Mouse (Mus musculus) adrenal gland, adult 8-10 months (tissue): Measurements from ENCODE around the gene Hist1h3h. TPM values are rescaled to one million over a fixed set of nuclear protein-coding genes. Genes with fewer than 3 reads are reported as not detected.
"Not testable (repeated sequence)": the region's sequence is repeated elsewhere in the genome, so short reads cannot be mapped to it uniquely, and the experiment has no call there.

Experiments used
- DNase-seq: peaks from one replicate; pipeline ENCODE4 v3.0.0; 2022
- total RNA-seq, 4 experiments: library from RNA; stranded (reverse); gene quantifications; 2 replicates each; pipeline ENCODE4 v1.2.4; 2022

Gene Hist1h3h
- total RNA-seq, 4 experiments from 2014 or later = 23.6 to 39.6 (median 35.8) TPM

- DNase-seq = no peak
Measured at GRCm38 (mm10) chr13:21727948-21728572, 10.6 kb downstream of the Hist1h3h start.

GRCm38 (mm10) chr13:21729544-21729943 is 12.1 kb downstream of the Hist1h3h start:
- no peak for DNase-seq

GRCm38 (mm10) chr13:21733466-21733865 is 16.0 kb downstream of the Hist1h3h start:
- no peak for DNase-seq

GRCm38 (mm10) chr13:21734010-21734905 is 16.8 kb downstream of the Hist1h3h start:
- DNase-seq = peak; percentile 58

- peak; percentile 47 for DNase-seq
Measured at GRCm38 (mm10) chr13:21734906-21735767, 17.7 kb downstream of the Hist1h3h start, which contains the start of gene Hist1h4j. Gene Hist1h4j, plus strand, starts transcription at chr13:21735064.

- DNase-seq = no peak
Measured at GRCm38 (mm10) chr13:21745006-21745405, 27.5 kb downstream of the Hist1h3h start.

- no peak for DNase-seq
Measured at GRCm38 (mm10) chr13:21749387-21750158, 32.1 kb downstream of the Hist1h3h start.

GRCm38 (mm10) chr13:21750159-21751017 is 32.9 kb downstream of the Hist1h3h start, which contains the start of gene Hist1h4k:
Gene Hist1h4k, minus strand, starts transcription at chr13:21750505.
- DNase-seq = peak; percentile 83

- DNase-seq = no peak
Measured at GRCm38 (mm10) chr13:21751417-21751816, 34.0 kb downstream of the Hist1h3h start.

GRCm38 (mm10) chr13:21751827-21752226 is 34.4 kb downstream of the Hist1h3h start:
- no peak for DNase-seq

GRCm38 (mm10) chr13:21752356-21752755 is 34.9 kb downstream of the Hist1h3h start:
- no peak for DNase-seq

GRCm38 (mm10) chr13:21753051-21753523 is 35.6 kb downstream of the Hist1h3h start:
- DNase-seq = no peak

- DNase-seq = peak; percentile 53
Measured at GRCm38 (mm10) chr13:21753524-21754285, 36.2 kb downstream of the Hist1h3h start, which contains the start of the genes Hist1h2ak and Hist1h2bn. Gene Hist1h2ak, minus strand, starts transcription at chr13:21753827. Gene Hist1h2bn, plus strand, starts transcription at chr13:21754123.

- not testable (repeated sequence) for DNase-seq
Measured at GRCm38 (mm10) chr13:21754294-21755001, 37.0 kb downstream of the Hist1h3h start.

GRCm38 (mm10) chr13:21755707-21756106 is 38.2 kb downstream of the Hist1h3h start:
- DNase-seq = no peak
